Mouse (Mus musculus) midbrain, embryonic 16.5 days (tissue): ENCODE results near the gene 2310009B15Rik. TPM values are rescaled to one million over a fixed set of nuclear protein-coding genes. Genes with fewer than 3 reads are reported as not detected.
A peak's percentile ranks its signal among the peaks of the same experiment; 100 is the strongest.

ENCODE experiments used
- ATAC-seq: fragments of 200-750 bp; cut with Nextera tagmentation; 2 replicates; pipeline ENCODE4 v1.8.0; 2017; ENCODE audit warnings: moderate TSS enrichment
- H3K27ac ChIP-seq: fragments of 300-500 bp; sonication (generic); 2 replicates; pipeline ENCODE4 v1.5.1; 2014; ENCODE audit warnings: mild to moderate bottlenecking, low read length, mixed read lengths
- H3K27me3 ChIP-seq: fragments of 300-500 bp; sonication (generic); 2 replicates; pipeline ENCODE4 v1.6.1; 2014; ENCODE audit warnings: low read depth, low read length, mixed read lengths; ENCODE audit not compliant: control insufficient read depth, insufficient read depth
- H3K36me3 ChIP-seq: fragments of 300-500 bp; sonication (generic); 2 replicates; pipeline ENCODE4 v1.6.1; 2014; ENCODE audit warnings: mild to moderate bottlenecking, low read length, moderate library complexity, mixed read lengths; ENCODE audit not compliant: control insufficient read depth, insufficient read depth
- H3K4me1 ChIP-seq: fragments of 300-500 bp; sonication (generic); 2 replicates; pipeline ENCODE4 v1.6.1; 2014; ENCODE audit warnings: mild to moderate bottlenecking, low read length, mixed read lengths; ENCODE audit not compliant: control insufficient read depth, insufficient read depth
- H3K4me2 ChIP-seq: fragments of 300-500 bp; sonication (generic); 2 replicates; pipeline ENCODE4 v1.6.1; 2014; ENCODE audit warnings: mild to moderate bottlenecking, low read length, mixed read lengths
- H3K4me3 ChIP-seq: fragments of 300-500 bp; sonication (generic); 2 replicates; pipeline ENCODE4 v1.5.1; 2014; ENCODE audit warnings: low read depth, mild to moderate bottlenecking, low read length, moderate library complexity, mixed read lengths
- H3K9ac ChIP-seq: fragments of 300-500 bp; sonication (generic); 2 replicates; pipeline ENCODE4 v1.6.1; 2014; ENCODE audit warnings: low read depth, low read length, mixed read lengths
- H3K9me3 ChIP-seq: fragments of 300-500 bp; sonication (generic); replicated peaks from 2 replicates; pipeline ENCODE4 v1.6.1; 2014; ENCODE audit warnings: mild to moderate bottlenecking, low read length, mixed read lengths; ENCODE audit not compliant: control insufficient read depth, poor library complexity, severe bottlenecking
- WGBS: fragments of 180-500 bp; shearing (Covaris S2); extraction: QIAGEN DNeasy Blood & Tissue Kit; methylation state at CpG from one replicate; pipeline ENCODE4 v1.1.7; 2014; 5-methylcytosine and 5-hydroxymethylcytosine counted together
- polyA plus RNA-seq: library from polyadenylated mRNA; unstranded; fragments of >200 nt; fragmentation: Nextera tagmentation; extraction: Ambion mirVana; gene quantifications from 2 replicates; pipeline ENCODE4 v1.2.1, GENCODE M21; 2015

The 2310009B15Rik gene
- polyA plus RNA-seq, 1 experiment from 2014 or later: 36.3 TPM

DNA sequence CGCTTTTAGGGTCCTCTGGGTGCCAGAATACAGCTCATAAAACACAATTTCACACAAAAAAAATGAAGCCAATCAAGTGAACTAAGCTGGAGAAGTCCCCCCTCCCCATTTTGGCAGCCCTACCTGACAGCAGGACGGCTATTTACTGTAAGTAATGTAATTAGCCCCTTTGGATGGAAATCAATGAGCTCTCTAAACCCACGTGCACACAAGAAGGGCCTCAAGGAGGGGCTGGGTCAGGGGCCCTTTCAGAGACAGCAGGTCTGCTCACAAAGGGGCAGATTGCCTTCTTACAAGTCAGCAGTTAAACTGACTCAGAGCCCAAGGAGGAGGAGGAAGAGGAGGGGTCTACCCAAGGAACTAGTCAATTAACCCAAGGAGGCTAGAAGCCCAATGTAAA is 12.5 kb downstream of the 2310009B15Rik start:
- peak overlapping the region; percentile 47 for H3K4me2 ChIP-seq
- peak overlapping the region; percentile 50 for H3K4me3 ChIP-seq
- no peak for ATAC-seq
- H3K9me3 ChIP-seq: no peaks in the 10 kb centered on the region
- no peaks in the 10 kb centered on the region for H3K36me3 ChIP-seq
- H3K9ac ChIP-seq: peak overlapping the region; percentile 73
- H3K27ac ChIP-seq: peak overlapping the region; percentile 94
- 5% methylated on average over 3 of the region's 3 CpGs for WGBS
- H3K4me1 ChIP-seq: peaks cover 6% of the 10 kb centered on the region; the same call in 1 of the 2 replicates
- peaks cover 8% of the 10 kb centered on the region; the same call in 1 of the 2 replicates for H3K27me3 ChIP-seq

DNA sequence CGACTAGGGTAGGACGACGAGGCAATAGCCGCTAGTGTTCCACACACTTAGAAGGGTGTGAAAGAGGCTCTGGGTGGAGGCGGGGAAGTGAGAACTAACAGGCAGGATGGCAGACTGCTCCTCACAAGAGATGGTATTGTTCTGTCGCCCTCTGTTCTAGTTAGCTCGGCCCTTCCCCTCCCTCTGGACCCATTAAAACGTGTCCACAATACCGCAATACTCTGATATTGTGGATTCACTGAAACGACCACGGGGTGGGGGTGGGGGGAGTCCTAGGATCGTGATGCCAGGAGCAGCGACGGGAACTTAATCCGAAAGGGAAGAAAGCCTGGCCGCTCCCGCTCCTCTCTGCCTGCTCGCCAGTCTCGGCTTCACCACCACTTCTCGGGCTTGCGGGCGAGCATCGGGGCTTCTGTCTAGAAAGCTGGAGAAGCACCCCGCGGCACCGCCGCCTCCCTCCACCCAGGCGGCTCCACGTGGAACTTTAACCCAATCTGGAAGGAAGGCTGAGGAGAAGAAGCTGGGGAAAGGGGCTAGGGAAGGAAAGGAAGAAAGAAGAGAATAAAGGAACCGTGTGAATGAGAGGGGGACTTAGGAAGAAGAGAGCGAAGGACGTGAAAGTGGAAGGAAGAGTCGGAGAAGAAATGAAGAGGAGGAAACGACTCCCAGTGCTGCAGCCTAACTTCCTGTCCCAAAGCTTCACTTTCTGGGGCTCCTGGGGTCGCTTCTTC is 13.1 kb downstream of the 2310009B15Rik start:
- peak overlapping the region; percentile 94 for H3K27ac ChIP-seq
- 0% methylated on average over 35 of the region's 35 CpGs for WGBS
- H3K9me3 ChIP-seq: no peaks in the 10 kb centered on the region
- peaks cover 8% of the 10 kb centered on the region; the same call in 1 of the 2 replicates for H3K27me3 ChIP-seq
- no peaks in the 10 kb centered on the region for H3K36me3 ChIP-seq
- H3K4me2 ChIP-seq: peak overlapping the region; percentile 47
- no peak for ATAC-seq
- H3K4me3 ChIP-seq: peak overlapping the region; percentile 50
- H3K4me1 ChIP-seq: peaks cover 4% of the 10 kb centered on the region; the same call in 1 of the 2 replicates
- peak overlapping the region; percentile 73 for H3K9ac ChIP-seq

DNA sequence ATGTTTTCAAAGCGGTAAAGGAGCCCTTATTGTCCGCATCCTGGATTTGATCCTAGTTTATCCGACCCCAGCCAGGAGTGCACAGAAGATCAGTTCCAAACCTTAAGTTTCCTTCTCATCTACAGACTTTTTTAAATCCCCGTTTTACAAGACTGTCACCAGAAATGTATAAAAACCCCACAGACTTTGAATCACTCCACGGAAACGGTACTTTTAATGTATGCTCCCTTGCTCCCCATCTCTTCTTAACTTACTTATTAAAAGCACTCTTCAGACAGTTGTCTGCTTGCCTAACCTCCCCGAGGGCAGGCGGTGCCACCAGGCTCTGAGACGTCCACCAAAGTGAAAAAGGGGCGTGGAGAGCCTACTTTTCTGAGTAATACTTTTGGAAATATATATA is 13.9 kb downstream of the 2310009B15Rik start:
- Histone ChIP-seq H3K4me3 (peak overlapping the region; percentile 50), H3K9me3 (no peaks in the 10 kb centered on the region), H3K4me1 (no peaks in the 10 kb centered on the region), H3K27me3 (peaks cover 11% of the 10 kb centered on the region), H3K4me2 (peak overlapping the region; percentile 47), H3K36me3 (no peaks in the 10 kb centered on the region), H3K27ac (peak overlapping the region; percentile 94), H3K9ac (peak overlapping the region; percentile 73)
- no peak for ATAC-seq
- WGBS: 2% methylated on average over 10 of the region's 10 CpGs

DNA sequence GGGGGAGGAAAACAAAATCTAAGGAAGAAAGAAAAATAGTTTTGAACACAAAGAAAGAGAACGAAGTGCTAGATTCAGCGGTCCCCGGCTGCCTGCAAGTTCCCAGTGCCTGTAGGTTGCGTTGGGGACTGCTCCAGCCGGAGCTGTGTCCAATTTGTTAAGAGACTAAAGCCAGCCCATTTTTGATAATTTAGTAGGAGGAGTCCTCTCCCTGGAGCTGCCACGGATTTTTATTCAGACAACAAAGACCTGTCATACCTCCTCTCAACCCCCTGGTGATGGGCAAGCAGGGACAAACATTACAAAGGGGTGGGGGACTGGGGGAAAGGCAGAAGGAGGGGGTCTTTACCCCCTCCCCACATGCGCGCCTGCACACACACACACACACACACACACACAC is 14.3 kb downstream of the 2310009B15Rik start:
- 0% methylated on average over 8 of the region's 8 CpGs for WGBS
- no peaks in the 10 kb centered on the region for H3K36me3 ChIP-seq
- H3K9me3 ChIP-seq: no peaks in the 10 kb centered on the region
- H3K4me2 ChIP-seq: peak overlapping the region; percentile 47
- H3K4me3 ChIP-seq: peak overlapping the region; percentile 50
- H3K27ac ChIP-seq: peak overlapping the region; percentile 94
- peak; percentile 81 for ATAC-seq
- H3K4me1 ChIP-seq: no peaks in the 10 kb centered on the region
- peak overlapping the region; percentile 73 for H3K9ac ChIP-seq
- peaks cover 15% of the 10 kb centered on the region for H3K27me3 ChIP-seq

DNA sequence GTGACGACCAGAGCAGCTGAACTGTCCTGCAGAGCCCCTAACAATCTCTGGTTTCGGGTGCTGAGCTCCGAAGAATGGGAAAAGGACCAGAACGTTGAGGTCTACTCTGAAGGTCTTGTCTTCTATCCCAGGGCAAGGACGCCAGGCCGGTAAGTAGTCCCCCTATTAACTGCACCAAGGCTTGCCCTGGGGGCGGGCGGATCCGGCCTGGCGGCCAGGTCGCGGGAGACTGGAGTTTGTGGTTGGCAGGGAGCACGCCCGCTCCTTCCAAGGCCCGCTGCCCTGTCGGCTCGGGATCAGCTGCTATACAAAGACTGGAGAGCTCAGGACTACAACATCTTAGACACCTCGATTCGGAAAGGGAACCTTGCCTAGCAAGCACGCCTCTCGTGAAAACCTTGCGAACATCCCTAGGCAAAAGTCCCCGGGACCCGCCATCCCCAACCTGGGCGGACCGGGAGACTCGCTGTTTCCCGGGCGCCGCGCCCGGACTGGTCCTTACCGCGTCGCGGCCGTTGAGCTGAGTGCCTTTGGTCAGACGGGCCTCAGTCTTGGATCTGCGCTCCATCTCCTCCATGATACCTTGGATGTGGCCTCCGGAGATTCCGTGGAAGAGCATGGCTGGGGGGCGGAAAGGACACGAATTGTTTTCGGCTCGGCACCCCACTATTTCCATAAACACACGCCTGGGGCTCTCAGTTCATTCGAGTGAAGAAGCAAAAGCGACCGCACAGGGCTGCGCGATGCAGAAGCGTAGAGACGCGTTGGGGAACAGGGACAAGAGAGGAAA is 15.2 kb downstream of the 2310009B15Rik start:
- Histone ChIP-seq H3K27me3 (peaks cover 23% of the 10 kb centered on the region), H3K4me1 (no peaks in the 10 kb centered on the region), H3K9me3 (no peaks in the 10 kb centered on the region), H3K36me3 (no peaks in the 10 kb centered on the region), H3K27ac (peak overlapping the region; percentile 94), H3K4me2 (peak overlapping the region; percentile 47), H3K9ac (peak overlapping the region; percentile 73), H3K4me3 (peak overlapping the region; percentile 50)
- WGBS: 1% methylated on average over 54 of the region's 54 CpGs
- ATAC-seq: no peak

DNA sequence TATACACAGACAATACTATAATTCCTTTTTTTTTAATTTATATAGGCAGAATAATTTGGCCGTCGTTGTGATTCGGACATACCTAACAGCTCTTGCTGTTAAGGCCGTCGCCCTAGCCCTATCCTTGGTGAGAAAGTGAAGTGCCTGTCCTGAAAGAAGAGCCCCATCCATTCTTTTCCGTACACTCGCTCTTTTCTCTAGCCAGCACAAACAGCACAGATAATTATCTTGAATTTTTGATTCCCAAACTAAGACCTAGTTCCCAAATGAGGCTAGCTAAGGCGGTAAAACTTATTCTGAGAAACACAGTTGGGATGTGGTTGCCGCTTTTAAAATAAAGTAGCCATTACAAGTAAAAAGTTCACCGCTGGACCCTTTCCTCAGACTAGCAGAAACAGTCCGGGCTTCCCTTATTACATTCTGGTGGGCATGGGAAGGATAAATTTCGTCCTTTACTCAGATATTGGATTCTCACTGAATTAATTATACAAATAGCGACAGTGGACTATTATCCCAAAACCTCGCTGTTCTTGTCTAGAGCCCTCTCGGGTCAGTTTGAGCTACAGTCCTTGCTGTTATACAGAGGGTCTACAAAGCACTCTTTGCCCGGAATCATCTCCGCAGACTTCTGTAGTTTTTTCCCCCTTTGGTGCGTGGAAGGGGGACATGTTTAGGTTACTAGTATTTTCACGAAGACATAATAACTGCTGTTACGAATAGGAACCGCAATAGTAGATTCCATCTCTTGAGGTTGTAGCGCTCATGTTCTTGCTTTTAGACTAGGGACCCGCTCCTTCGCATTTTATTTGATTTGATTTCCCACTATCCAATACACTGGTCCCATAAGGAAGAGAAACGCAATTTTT is 16.0 kb downstream of the 2310009B15Rik start:
- Histone ChIP-seq H3K9ac (peak overlapping the region; percentile 73), H3K27ac (peak overlapping the region; percentile 94), H3K9me3 (no peaks in the 10 kb centered on the region), H3K36me3 (no peaks in the 10 kb centered on the region), H3K4me3 (peak overlapping the region; percentile 50), H3K4me2 (peak overlapping the region; percentile 47), H3K4me1 (no peaks in the 10 kb centered on the region), H3K27me3 (peaks cover 28% of the 10 kb centered on the region)
- 4% methylated on average over 25 of the region's 25 CpGs for WGBS
- no peak for ATAC-seq

DNA sequence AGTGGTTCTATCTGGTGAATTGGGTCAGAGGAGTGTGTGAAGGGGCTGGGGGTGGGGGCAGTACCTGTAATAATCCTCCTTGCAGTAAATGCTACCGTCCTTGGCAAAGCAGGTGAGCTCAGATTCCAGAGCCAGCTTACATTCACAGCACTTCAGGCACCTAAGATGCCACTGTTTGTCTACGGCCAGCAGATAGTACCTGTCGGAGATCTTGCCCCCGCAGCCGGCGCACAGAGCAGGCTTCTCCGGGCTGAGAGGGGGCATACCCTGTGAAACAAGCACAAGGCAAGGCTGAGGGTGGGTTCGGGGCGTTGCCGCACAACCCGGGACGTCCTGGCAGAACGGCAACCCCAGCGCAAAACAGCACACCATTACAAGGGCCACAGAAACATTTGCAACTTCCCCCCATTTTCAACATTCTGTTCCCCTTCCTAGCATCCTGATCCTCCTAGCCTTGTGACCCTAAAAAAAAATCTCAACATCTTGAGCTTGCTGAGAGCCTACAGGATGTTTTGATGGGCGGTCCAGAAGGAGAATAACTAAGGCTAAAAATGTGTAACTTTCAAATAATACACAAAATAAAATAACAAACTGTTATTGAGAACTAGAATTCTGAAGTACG is 16.7 kb downstream of the 2310009B15Rik start:
- H3K4me1 ChIP-seq: no peaks in the 10 kb centered on the region
- no peaks in the 10 kb centered on the region for H3K36me3 ChIP-seq
- peaks cover 23% of the 10 kb centered on the region for H3K27me3 ChIP-seq
- H3K4me2 ChIP-seq: peak overlapping the region; percentile 71
- WGBS: 2% methylated on average over 16 of the region's 16 CpGs
- peak overlapping the region; percentile 50 for H3K4me3 ChIP-seq
- no peaks in the 10 kb centered on the region for H3K9me3 ChIP-seq
- ATAC-seq: no peak
- H3K27ac ChIP-seq: peak overlapping the region; percentile 94
- peak overlapping the region; percentile 74 for H3K9ac ChIP-seq

DNA sequence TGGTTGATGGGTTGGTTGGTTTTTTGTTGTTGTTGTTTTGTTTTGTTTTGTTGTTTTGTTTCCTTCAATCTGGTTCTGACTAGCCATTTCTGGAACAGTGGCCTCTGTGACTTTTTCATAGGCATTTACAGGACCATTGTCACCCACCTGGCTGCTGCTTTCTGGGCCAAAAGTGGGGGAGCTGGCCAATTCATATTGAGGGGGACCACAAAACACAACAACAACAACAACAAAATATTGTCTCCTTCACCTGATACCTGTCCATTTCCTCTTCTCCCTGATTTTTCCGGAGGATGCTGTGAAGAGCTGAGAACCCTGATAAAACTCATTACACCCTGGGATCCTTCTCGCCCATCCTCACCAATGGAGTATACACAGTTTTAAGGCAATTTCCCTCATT is 17.4 kb downstream of the 2310009B15Rik start:
- H3K4me2 ChIP-seq: peak overlapping the region; percentile 71
- peak overlapping the region; percentile 74 for H3K9ac ChIP-seq
- WGBS: 6% methylated on average over 2 of the region's 2 CpGs
- no peaks in the 10 kb centered on the region for H3K36me3 ChIP-seq
- peak overlapping the region; percentile 94 for H3K27ac ChIP-seq
- H3K27me3 ChIP-seq: peaks cover 24% of the 10 kb centered on the region
- H3K9me3 ChIP-seq: no peaks in the 10 kb centered on the region
- peak overlapping the region; percentile 50 for H3K4me3 ChIP-seq
- no peak for ATAC-seq
- H3K4me1 ChIP-seq: no peaks in the 10 kb centered on the region
